Mouse (Mus musculus): ENCODE data around the gene Arl6ip5.
A peak's percentile ranks its signal among the peaks of the same experiment; 100 is the strongest.

DNA sequence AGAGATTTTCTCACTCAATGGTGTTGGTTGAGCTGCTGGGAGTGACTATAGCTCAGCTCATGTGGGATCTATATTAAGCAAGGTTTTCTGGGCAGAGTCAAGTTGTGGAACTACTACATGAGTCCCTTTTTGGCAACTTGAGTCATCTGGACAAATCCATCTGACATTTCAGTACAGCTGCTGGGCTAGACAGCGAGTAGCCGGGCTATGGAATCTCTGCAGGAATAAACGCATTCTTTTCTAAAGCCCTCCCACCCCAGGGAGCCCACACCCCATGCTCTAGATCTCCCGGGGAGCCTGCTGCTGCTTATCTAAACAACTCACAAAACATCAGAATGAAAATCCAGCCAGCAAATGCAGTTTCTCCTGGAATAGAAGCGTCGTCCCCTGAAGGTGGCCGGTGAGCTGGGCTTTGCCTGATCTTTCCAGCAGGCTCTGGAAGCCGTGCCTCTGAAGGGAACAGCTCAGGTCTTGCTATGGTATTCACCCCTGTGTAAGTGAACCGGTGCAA lies 42.3 kb downstream of the Arl6ip5 start, which contains the start of gene Lmod3:
- peak; percentile 52 for TF ChIP-seq POLR2A (IDR thresholded peaks at IDR 0.05; ENCODE audit: insufficient read depth, low read depth, low read length)
- TF ChIP-seq EP300 (IDR thresholded peaks at IDR 0.05; ENCODE audit: insufficient read depth, low read depth, low read length): 0 out of 2 replicates have a peak, but pooled peaks have one; percentile 37

Data from heart, adult 2 months (tissue).